Mouse (Mus musculus) limb, embryonic 14.5 days (tissue): ENCODE measurements at regions not wholly inside any gene's neighbourhood (a gene's known extent, or its start where the extent isn't known, plus 50 kb on each side); places are given as distances from the start of the nearest gene placed in this dataset.

Source experiments
- ATAC-seq: fragments of 200-750 bp; cut with Nextera tagmentation; 2 replicates; pipeline ENCODE4 v1.8.0; 2017; ENCODE audit warnings: low read depth, moderate number of reproducible peaks, moderate TSS enrichment; ENCODE audit not compliant: low FRiP score
- DNase-seq: peaks from one replicate; pipeline ENCODE4 v3.0.0-alpha.2; 2015; ENCODE audit warnings: low spot score
- H3K27ac ChIP-seq: fragments of 300-500 bp; sonication (generic); replicated peaks from 2 replicates; pipeline ENCODE4 v1.5.1; 2014; ENCODE audit warnings: low read depth, mild to moderate bottlenecking, low read length, moderate library complexity, mixed read lengths
- H3K27me3 ChIP-seq: fragments of 300-500 bp; sonication (generic); 2 replicates; pipeline ENCODE4 v1.6.1; 2014; ENCODE audit warnings: low read length, mixed read lengths; ENCODE audit not compliant: control insufficient read depth, insufficient read depth
- H3K36me3 ChIP-seq: fragments of 300-500 bp; sonication (generic); 2 replicates; pipeline ENCODE4 v1.6.1; 2014; ENCODE audit warnings: mild to moderate bottlenecking, low read length, moderate library complexity, mixed read lengths; ENCODE audit not compliant: control insufficient read depth, insufficient read depth
- H3K4me1 ChIP-seq: fragments of 300-500 bp; sonication (generic); 2 replicates; pipeline ENCODE4 v1.6.1; 2014; ENCODE audit warnings: antibody characterized with exemption, low read length, mixed read lengths; ENCODE audit not compliant: control insufficient read depth, insufficient read depth
- H3K4me2 ChIP-seq: fragments of 300-500 bp; sonication (generic); replicated peaks from 2 replicates; pipeline ENCODE4 v1.6.1; 2014; ENCODE audit warnings: low read depth, mild to moderate bottlenecking, low read length, moderate library complexity; ENCODE audit not compliant: severe bottlenecking
- H3K4me3 ChIP-seq: fragments of 300-500 bp; sonication (generic); replicated peaks from 2 replicates; pipeline ENCODE4 v1.5.1; 2014; ENCODE audit warnings: low read length
- H3K9ac ChIP-seq: fragments of 300-500 bp; sonication (generic); 2 replicates; pipeline ENCODE4 v1.6.1; 2014; ENCODE audit warnings: mild to moderate bottlenecking, low read depth, low read length, moderate library complexity; ENCODE audit not compliant: severe bottlenecking
- H3K9me3 ChIP-seq: fragments of 300-500 bp; sonication (generic); 2 replicates; pipeline ENCODE4 v1.6.1; 2016; ENCODE audit warnings: low read length; ENCODE audit not compliant: control insufficient read depth
- POLR2A ChIP-seq: fragments of 200-500 bp; IDR thresholded peaks from 2 replicates; pipeline ENCODE4 v1.8.0; 2012; ENCODE audit warnings: inconsistent platforms, mild to moderate bottlenecking, moderate library complexity, borderline replicate concordance; ENCODE audit not compliant: insufficient read depth, insufficient read length; ENCODE audit errors: extremely low read depth
- WGBS: fragments of 180-500 bp; shearing (Covaris S2); extraction: QIAGEN DNeasy Blood & Tissue Kit; methylation state at CpG from one replicate; pipeline ENCODE4 v1.1.7; 2014; 5-methylcytosine and 5-hydroxymethylcytosine counted together

DNA sequence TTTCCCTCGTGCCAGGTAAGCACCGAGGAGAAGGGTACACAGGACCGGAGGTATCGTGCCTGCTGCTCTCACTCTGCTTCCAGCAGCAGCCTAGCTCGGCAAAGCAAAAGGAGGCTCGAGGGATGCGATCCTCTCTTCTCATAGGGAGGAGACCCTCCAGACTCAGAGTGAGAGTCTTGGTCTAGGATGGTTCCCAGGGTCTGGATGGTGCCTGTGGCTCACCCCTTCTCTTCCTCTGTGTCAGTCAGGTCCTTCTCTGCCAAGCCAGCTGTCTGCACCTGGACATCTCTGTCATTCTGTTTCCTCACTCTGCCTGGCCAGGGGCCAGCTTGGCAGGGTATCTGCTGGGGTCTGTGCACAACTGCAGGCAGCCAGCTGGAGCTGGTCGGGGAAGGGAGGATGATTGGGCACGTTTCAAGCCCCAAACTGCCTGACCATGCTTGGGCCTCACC, 76.9 kb upstream of the Fyn start:
- peak overlapping the region; percentile 56 for H3K27ac ChIP-seq
- no peaks in the 10 kb centered on the region for H3K36me3 ChIP-seq
- H3K9me3 ChIP-seq = no peaks in the 10 kb centered on the region
- TF ChIP-seq POLR2A = no peak
- H3K27me3 ChIP-seq = no peaks in the 10 kb centered on the region
- peak overlapping the region; percentile 1; the same call in 1 of the 2 replicates for H3K4me2 ChIP-seq
- no peak overlapping the region for H3K4me3 ChIP-seq
- WGBS = 60% methylated on average over 9 of the region's 9 CpGs
- H3K4me1 ChIP-seq = peaks cover 37% of the 10 kb centered on the region
- peak; percentile 53 for DNase-seq
- peak; percentile 78 for ATAC-seq
- H3K9ac ChIP-seq = no peak overlapping the region

DNA sequence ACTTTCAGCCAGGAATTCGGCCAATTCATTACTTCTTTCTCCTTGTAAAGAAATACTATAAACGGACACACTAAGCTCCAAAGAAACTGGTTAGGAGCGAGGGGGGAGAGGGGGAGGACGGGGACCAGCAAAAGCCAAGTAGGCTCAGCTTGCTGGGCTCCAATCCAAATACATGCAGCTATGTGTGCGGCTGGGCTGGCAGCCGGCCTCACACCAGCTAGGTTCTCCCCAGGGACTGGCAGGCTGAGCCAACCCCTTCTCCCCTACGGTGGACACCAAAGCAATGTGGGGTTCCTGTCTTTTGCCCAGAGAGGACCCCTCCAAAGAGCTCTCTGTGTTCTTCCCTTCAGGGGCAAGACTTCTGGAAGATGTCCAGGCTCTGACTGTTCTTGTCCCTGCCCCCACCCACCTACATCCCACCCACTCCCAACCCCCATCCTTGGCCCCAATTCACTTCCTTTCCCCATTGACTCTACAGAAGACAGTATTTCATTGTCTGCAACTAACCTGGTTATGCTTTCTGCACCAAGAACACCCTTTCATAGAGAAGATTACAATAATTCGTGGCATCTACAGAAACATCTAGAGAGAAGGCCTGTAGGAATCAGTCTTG, 77.4 kb upstream of the Fyn start:
- Histone ChIP-seq H3K4me2 (peak overlapping the region; percentile 1; the same call in 1 of the 2 replicates), H3K9me3 (no peaks in the 10 kb centered on the region), H3K27me3 (no peaks in the 10 kb centered on the region), H3K9ac (no peak overlapping the region), H3K4me1 (peaks cover 37% of the 10 kb centered on the region), H3K4me3 (no peak overlapping the region), H3K36me3 (no peaks in the 10 kb centered on the region), H3K27ac (peak overlapping the region; percentile 56)
- peak; percentile 78 for ATAC-seq
- TF ChIP-seq POLR2A = no peak
- peak; percentile 89 for DNase-seq
- WGBS = 43% methylated on average over 8 of the region's 8 CpGs

DNA sequence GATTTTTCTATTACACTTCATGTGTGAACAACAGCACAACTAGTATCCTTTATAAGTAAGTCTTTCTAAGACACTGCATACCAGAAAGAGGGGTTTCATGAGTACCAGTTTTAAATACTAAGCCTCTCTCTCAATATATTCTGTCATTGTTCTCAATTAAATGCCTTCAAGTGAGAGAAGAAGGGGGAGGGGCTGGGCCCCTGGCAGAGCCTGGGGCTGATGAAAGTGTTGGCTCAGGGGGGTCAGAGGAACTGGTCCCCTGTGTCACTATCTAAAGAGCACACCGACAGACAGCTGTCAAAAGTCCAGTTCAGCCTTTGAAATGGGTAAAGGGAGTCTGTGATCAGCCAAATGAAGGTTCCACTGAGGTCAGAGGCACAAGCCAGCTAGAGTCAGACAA, 78.4 kb upstream of the Fyn start:
- peaks cover 37% of the 10 kb centered on the region for H3K4me1 ChIP-seq
- H3K27me3 ChIP-seq = no peaks in the 10 kb centered on the region
- DNase-seq = no peak
- H3K36me3 ChIP-seq = no peaks in the 10 kb centered on the region
- WGBS = 61% methylated on average over 1 of the region's 1 CpGs
- no peak overlapping the region for H3K4me2 ChIP-seq
- H3K9ac ChIP-seq = no peak overlapping the region
- TF ChIP-seq POLR2A = no peak
- no peaks in the 10 kb centered on the region for H3K9me3 ChIP-seq
- H3K4me3 ChIP-seq = no peak overlapping the region
- 0 out of 2 replicates have a peak overlapping the region, but pooled peaks have one; percentile 26 for H3K27ac ChIP-seq
- ATAC-seq = no peak

DNA sequence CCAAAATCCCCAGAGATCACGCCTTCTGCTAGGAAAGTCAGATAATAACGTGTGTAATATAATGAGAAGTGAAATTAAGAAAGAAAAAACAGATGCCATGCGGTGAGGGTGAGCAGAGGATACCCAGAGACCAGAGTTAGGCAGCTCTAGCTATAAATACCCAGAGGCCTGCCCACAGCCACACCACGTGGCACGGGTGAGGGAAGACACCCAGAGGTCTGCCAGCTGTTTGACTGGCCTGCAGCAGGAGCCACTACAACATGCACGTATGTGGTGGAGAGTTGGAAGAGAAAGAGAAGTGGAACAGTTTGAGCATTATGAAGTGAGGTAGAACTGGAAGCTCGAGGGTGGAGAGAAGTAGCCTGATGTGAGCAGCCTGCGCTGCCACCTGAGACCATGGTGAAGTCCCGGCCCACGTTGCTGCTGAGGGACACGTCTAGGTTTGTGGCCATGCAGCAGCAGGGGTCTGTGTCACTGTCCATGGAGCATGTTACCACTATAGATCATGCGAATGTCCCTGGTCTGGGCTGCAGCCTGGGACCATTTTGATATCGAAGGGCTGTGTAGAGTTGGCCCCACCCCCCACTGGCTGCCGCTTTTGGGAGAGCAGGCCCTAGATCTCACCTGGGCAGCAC, 88.2 kb upstream of the Fyn start:
- H3K27ac ChIP-seq = no peak overlapping the region
- H3K27me3 ChIP-seq = no peaks in the 10 kb centered on the region
- H3K9ac ChIP-seq = no peak overlapping the region
- no peak for ATAC-seq
- no peak overlapping the region for H3K4me3 ChIP-seq
- H3K4me1 ChIP-seq = no peaks in the 10 kb centered on the region
- WGBS = 68% methylated on average over 14 of the region's 14 CpGs
- TF ChIP-seq POLR2A = no peak
- DNase-seq = no peak
- no peaks in the 10 kb centered on the region for H3K36me3 ChIP-seq
- H3K9me3 ChIP-seq = no peaks in the 10 kb centered on the region
- H3K4me2 ChIP-seq = no peak overlapping the region

DNA sequence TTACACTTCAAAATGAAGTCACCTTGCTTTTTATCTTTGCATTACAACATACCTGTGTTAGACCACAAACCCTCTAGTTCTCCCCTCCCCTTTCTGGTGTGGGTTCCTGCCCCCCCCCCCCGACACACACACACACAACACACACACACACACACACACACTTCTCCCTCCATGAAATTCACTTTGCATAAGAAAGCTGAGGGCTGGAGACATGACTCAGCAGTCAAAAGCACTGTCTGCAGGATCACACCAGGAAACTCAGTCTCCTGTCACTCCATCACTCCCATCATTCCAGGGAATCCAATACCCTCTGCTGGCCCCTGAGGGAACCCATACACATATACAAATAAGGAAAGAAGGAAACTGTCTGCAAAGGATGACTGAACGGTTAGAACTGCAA, 94.5 kb upstream of the Fyn start:
- Histone ChIP-seq H3K4me3 (no peak overlapping the region), H3K9me3 (no peaks in the 10 kb centered on the region), H3K36me3 (no peaks in the 10 kb centered on the region), H3K4me2 (no peak overlapping the region), H3K27me3 (no peaks in the 10 kb centered on the region), H3K9ac (no peak overlapping the region), H3K4me1 (no peaks in the 10 kb centered on the region; the same call in 1 of the 2 replicates), H3K27ac (no peak overlapping the region)
- WGBS = 51% methylated on average over 2 of the region's 2 CpGs
- no peak for TF ChIP-seq POLR2A
- ATAC-seq (no peak), DNase-seq (no peak)
